Mouse (Mus musculus) lung, postnatal 10 days (tissue): ENCODE measurements around the gene Tmtc1.

ENCODE experiments used
- DNase-seq: peaks from one replicate; pipeline ENCODE4 v3.0.0; 2021

The Tmtc1 gene

DNA sequence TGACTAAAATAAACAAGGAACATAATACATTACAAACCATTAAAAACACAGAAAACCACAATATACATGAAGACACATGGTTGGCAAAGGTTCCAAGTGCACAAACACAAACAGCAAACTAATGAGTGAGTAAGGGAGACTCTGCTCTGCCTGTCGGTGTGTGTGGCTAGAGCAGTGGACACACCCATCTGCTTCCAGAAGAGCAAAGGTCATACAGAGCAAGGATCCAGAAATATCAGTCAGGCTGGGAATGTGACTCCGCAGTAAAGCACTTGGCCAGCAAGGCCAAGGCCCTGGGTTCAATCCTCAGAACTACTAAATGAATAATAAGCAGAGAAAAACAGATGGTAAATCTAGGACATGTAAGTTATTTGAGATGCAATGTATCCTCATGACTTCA is 27.6 kb downstream of the Tmtc1 start:
- DNase-seq, result no peak

- peak; percentile 20 for DNase-seq
Observed at GRCm38 (mm10) chr6:148413638-148414037, 30.6 kb downstream of the Tmtc1 start.

DNA sequence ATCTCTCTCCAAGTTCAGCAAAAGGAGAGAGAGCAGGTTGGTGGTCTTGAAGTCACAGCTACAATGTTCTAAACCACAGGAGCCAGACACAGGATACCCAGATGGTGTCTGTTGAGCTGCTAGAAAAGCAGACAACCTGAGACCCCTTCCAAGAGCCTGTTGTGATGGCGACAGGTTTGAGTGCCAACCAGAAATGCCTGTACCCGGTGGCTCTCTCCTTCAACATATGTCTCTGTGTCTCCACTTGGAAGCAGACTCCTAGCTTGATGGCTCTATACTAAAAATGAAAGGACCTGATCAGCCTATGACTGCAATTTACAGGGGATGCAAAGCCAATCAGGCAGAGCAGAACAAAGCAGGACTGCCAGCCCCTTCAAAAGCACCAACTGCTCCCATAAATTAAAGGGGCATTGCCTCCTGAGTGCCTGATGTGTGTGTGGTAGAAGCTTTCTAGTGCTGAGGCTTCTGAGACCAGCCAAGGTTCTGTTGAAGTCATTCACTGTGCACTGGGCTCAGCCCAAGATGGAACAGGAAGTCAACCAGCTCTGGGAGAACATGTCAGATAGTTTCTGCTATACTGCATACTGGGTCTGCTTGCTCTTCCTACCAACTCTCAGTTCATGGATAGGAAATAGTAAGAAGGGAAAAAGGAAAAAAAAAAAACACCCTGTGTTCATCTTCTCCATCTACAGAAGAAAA is 37.2 kb downstream of the Tmtc1 start:
- no peak for DNase-seq

- DNase-seq, result peak; percentile 72
Observed at GRCm38 (mm10) chr6:148405599-148405998, 38.6 kb downstream of the Tmtc1 start.

- DNase-seq, result peak; percentile 78
Observed at GRCm38 (mm10) chr6:148404500-148404899, 39.7 kb downstream of the Tmtc1 start.

- no peak for DNase-seq
Observed at GRCm38 (mm10) chr6:148403761-148404160, 40.4 kb downstream of the Tmtc1 start.

DNA sequence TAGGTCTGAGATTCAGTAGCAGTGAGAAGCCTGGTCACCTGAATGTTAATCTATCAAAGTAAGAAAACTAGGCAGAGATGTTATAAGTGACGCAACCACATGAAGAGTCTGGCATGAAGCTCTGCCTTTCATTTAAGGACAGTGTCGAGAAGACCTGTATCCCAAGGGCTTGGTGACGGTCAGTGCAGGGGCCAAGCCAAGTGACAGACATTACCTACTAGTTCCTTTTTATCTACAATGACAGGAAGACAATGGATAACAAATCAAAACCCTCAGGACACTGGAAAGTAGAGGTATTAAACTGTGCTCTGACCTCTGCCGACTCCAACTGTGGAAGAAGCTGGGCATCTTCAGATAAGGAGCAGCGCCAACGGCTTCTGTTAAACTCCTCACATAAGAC is 43.2 kb downstream of the Tmtc1 start:
- DNase-seq, result no peak

GRCm38 (mm10) chr6:148399541-148399940 is 44.6 kb downstream of the Tmtc1 start:
- DNase-seq, result no peak

DNA sequence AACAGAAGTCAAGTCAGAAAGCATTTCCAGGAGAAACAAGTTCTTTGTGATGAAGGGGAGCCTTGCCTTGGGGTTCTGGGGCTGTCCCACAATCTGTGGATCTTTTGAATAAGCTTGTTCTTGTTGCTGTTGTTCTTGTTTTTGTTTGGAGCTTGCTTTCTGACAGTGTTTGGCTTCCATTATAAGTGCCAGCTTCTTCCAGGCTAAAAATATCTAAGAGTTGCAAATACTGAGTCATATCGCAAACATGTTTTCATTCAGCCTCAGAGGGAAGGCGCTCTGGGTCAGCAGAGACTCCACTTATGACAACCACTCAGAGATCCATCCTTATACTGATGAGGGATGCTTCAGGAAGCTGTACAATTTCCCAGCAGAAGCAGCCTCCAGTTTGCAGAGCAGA is 45.3 kb downstream of the Tmtc1 start:
- DNase-seq, result no peak

DNA sequence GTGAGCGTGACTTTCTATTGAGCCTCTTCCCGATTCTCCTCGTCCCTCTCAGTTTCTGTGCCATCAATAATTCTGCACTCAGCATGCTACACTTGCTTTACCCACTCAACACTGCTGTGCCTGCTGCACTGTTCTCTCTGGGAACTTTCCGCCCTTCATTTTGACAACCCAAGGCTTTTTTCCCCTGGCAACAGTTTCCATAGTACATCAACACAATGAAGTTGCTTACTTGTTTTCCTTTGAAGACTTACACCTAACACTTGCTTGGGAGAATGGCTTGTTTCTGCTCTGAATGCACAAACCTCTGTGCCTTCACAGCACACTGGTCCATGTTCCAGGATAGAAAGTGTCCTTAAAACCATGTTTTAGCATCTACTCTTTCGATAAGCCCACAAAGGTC is 46.9 kb downstream of the Tmtc1 start:
- no peak for DNase-seq

DNA sequence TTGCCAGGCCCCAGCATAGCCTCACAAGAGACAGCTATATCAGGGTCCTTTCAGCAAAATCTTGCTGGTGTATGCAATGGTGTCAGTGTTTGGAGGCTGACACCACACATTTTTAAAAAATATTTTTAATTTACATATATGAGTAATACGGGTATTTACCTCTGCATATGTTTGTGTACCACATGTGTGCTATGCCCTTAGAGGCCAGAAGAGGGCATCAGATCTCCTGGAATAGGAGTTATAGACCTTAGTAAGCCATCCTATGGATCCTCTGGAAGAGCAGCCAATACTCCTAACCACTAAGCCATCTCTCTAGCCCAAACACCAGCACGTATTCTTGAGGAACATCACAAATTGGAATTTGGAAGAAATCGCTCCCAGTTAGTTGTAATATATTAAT is 48.9 kb downstream of the Tmtc1 start:
- no peak for DNase-seq

GRCm38 (mm10) chr6:148394294-148394693 is 49.9 kb downstream of the Tmtc1 start:
- no peak for DNase-seq

GRCm38 (mm10) chr6:148392147-148392546 is 52.0 kb downstream of the Tmtc1 start:
- DNase-seq, result no peak

DNA sequence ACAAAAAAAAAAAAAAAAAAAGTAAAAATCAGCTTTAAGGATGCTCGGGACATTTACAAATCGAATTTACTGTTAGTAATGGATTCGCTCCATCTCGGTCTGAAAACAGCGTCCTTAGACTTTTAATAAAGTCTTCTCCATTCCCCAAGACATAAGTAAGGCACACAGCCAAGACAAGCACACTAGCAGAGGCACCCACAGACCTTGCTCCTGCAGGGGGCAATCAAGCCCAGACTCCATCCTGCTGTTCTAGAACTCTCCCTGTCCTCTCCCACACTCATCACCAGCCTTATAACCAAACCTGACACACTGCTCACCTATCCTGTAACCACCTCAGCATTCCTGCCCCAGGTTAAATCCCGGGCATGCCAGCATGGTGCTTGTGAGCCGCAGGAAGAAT is 52.9 kb downstream of the Tmtc1 start:
- DNase-seq, result peak; percentile 64

DNA sequence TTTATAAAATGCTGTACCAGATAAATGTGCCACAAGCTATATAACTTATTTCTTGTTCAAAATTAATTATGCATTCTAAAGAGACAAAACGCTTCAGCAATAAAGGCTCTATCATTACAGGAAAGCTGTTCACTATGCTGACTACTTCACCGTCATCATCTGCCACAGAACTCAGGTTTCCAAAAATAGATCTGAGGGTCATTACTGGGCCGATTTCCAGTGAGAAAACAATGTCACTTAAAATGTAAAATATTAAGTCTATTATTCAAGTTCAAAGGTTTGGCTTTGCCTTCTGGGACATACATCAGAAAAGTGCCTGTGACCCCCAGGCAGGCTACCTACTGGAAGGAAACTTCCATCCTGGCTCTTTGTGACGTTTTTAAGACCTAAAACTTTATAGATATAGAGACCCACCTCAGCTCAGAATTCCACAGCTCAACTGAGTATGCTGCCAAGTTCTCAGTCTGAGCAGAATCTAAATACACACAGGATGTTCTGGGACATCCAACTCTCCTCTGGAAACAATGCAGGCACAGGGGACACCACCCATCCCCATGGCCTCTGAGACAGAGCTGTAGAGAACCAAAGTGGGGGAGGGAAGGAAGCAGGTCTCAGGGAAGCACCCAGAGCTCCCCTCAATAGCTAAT is 53.4 kb downstream of the Tmtc1 start:
- peak; percentile 79 for DNase-seq

GRCm38 (mm10) chr6:148387990-148388389 is 56.2 kb downstream of the Tmtc1 start:
- no peak for DNase-seq

GRCm38 (mm10) chr6:148384111-148384895 is 59.9 kb downstream of the Tmtc1 start:
- DNase-seq, result peak; percentile 87

GRCm38 (mm10) chr6:148381163-148381782 is 62.9 kb downstream of the Tmtc1 start:
- peak; percentile 67 for DNase-seq

- DNase-seq, result no peak
Observed at GRCm38 (mm10) chr6:148375618-148376209, 68.5 kb downstream of the Tmtc1 start.

GRCm38 (mm10) chr6:148375015-148375414 is 69.2 kb downstream of the Tmtc1 start:
- no peak for DNase-seq

DNA sequence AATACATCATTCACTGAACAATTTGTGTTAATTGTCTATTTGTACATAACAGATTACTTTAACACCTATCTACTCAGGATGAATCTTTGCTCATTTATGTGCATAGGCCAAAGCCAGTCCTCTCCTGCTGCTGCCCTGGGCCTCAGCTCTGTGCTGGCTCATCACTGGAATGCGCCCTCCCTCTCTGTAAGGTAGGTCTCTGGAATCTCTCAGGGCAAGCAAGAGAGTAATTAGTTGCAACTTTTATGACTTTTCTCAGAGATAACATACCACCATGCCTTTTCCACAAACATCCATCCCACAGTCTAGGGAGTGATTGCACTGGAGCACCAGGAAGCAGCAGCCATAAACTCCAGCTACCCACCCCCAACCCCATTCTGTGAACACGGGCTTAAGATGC is 70.7 kb downstream of the Tmtc1 start:
- no peak for DNase-seq

GRCm38 (mm10) chr6:148371223-148371622 is 73.0 kb downstream of the Tmtc1 start:
- no peak for DNase-seq

DNA sequence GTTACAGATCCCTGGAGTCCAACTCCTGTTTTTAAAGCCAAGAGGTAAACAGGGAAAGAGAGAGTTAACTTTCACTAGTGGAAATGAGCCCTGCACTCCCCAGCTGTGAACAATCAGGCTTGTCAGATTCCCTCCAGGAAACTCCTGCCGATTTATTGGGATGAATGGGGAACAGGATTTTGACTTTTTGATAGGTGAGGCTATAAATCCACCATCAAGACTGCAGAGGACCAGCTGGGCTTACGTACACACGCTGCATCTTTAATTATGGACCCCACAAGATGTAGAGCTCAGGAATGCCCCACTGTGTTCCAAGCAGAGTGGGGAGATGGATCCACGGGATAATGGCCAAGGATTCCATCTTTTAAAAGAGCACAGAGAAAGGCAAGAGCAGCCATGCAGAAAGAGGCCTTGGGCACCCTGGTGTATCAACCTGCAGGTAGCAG is 77.1 kb downstream of the Tmtc1 start:
- DNase-seq, result no peak
